Mouse (Mus musculus): ENCODE measurements around the gene Vwa8.
A peak's percentile ranks its signal among the peaks of the same experiment; 100 is the strongest.

GRCm38 (mm10) chr14:79076560-79077300, 227.9 kb downstream of the Vwa8 start:
- TF ChIP-seq CTCF (IDR thresholded peaks at IDR 0.05; ENCODE audit: low read depth) (no peak), EP300 (optimal IDR thresholded peaks at IDR 0.05) (peak; percentile 70)

Data from stomach, postnatal 0 days (tissue).